Mouse (Mus musculus) cerebellum, postnatal 14 days (tissue): ENCODE data around the gene Abca17.

Source experiments
- DNase-seq, 2 experiments: peaks; one replicate each; pipeline ENCODE4 v3.0.0; 2021; ENCODE audit warnings: mixed read lengths in 2 of 2

Gene Abca17

GRCm38 (mm10) chr17:24350926-24351759 is at the start of gene Abca17:
Gene Abca17 (minus strand): TSS chr17:24351068.
- peak; percentile 36 to 47 for DNase-seq

- DNase-seq: peak in 1 of 2 experiments; percentile 24
Observed at GRCm38 (mm10) chr17:24394456-24394855, 43.6 kb upstream of the Abca17 start.

- no peak for DNase-seq
Observed at GRCm38 (mm10) chr17:24393527-24393926, 42.7 kb upstream of the Abca17 start.

- DNase-seq: peak; percentile 53 to 69
Observed at GRCm38 (mm10) chr17:24391149-24391548, 40.3 kb upstream of the Abca17 start.

- peak; percentile 76 to 80 for DNase-seq
Observed at GRCm38 (mm10) chr17:24389865-24390264, 39.0 kb upstream of the Abca17 start.

GRCm38 (mm10) chr17:24388711-24389110 is 37.8 kb upstream of the Abca17 start:
- DNase-seq: no peak

GRCm38 (mm10) chr17:24383789-24384188 is 32.9 kb upstream of the Abca17 start:
- DNase-seq: no peak

GRCm38 (mm10) chr17:24378496-24378895 is 27.6 kb upstream of the Abca17 start:
- no peak for DNase-seq

- no peak for DNase-seq
Observed at GRCm38 (mm10) chr17:24375886-24376285, 25.0 kb upstream of the Abca17 start.

GRCm38 (mm10) chr17:24375094-24375712 is 24.3 kb upstream of the Abca17 start:
- no peak for DNase-seq

- no peak for DNase-seq
Observed at GRCm38 (mm10) chr17:24365863-24366262, 15.0 kb upstream of the Abca17 start.

GRCm38 (mm10) chr17:24364461-24364860 is 13.6 kb upstream of the Abca17 start:
- peak; percentile 65 to 69 for DNase-seq

GRCm38 (mm10) chr17:24362527-24362926 is 11.7 kb upstream of the Abca17 start:
- DNase-seq: no peak

GRCm38 (mm10) chr17:24361291-24361690 is 10.4 kb upstream of the Abca17 start:
- no peak for DNase-seq

GRCm38 (mm10) chr17:24360841-24361240 is 10.0 kb upstream of the Abca17 start:
- no peak for DNase-seq

- DNase-seq: no peak
Observed at GRCm38 (mm10) chr17:24359903-24360302, 9.0 kb upstream of the Abca17 start.

GRCm38 (mm10) chr17:24359006-24359405 is 8.1 kb upstream of the Abca17 start:
- no peak for DNase-seq

GRCm38 (mm10) chr17:24355284-24355683 is 4.4 kb upstream of the Abca17 start:
- DNase-seq: no peak

GRCm38 (mm10) chr17:24353960-24354359 is 3.1 kb upstream of the Abca17 start:
- no peak for DNase-seq

- DNase-seq: no peak
Observed at GRCm38 (mm10) chr17:24352370-24353194, 1.7 kb upstream of the Abca17 start.

- peak; percentile 97 to 99 for DNase-seq
Observed at GRCm38 (mm10) chr17:24351760-24352357, 991 bp upstream of the Abca17 start, which contains the start of gene Abca3. Gene Abca3 (plus strand): TSS chr17:24351950.

- DNase-seq: no peak
Observed at GRCm38 (mm10) chr17:24349176-24349575, 1.7 kb downstream of the Abca17 start.

- DNase-seq: no peak
Observed at GRCm38 (mm10) chr17:24346831-24347230, 4.0 kb downstream of the Abca17 start.
